Mouse (Mus musculus) midbrain, embryonic 16.5 days (tissue): ENCODE results near the gene Hist1h2be. TPM values are rescaled to one million over a fixed set of nuclear protein-coding genes. Genes with fewer than 3 reads are reported as not detected.
"Not testable (repeated sequence)": the region's sequence is repeated elsewhere in the genome, so short reads cannot be mapped to it uniquely, and the experiment has no call there.

Experiments
- ATAC-seq: fragments of 200-750 bp; cut with Nextera tagmentation; 2 replicates; pipeline ENCODE4 v1.8.0; 2017; ENCODE audit warnings: moderate TSS enrichment
- H3K27ac ChIP-seq: fragments of 300-500 bp; sonication (generic); 2 replicates; pipeline ENCODE4 v1.5.1; 2014; ENCODE audit warnings: mild to moderate bottlenecking, low read length, mixed read lengths
- H3K27me3 ChIP-seq: fragments of 300-500 bp; sonication (generic); 2 replicates; pipeline ENCODE4 v1.6.1; 2014; ENCODE audit warnings: low read depth, low read length, mixed read lengths; ENCODE audit not compliant: control insufficient read depth, insufficient read depth
- H3K36me3 ChIP-seq: fragments of 300-500 bp; sonication (generic); 2 replicates; pipeline ENCODE4 v1.6.1; 2014; ENCODE audit warnings: mild to moderate bottlenecking, low read length, moderate library complexity, mixed read lengths; ENCODE audit not compliant: control insufficient read depth, insufficient read depth
- H3K4me1 ChIP-seq: fragments of 300-500 bp; sonication (generic); 2 replicates; pipeline ENCODE4 v1.6.1; 2014; ENCODE audit warnings: mild to moderate bottlenecking, low read length, mixed read lengths; ENCODE audit not compliant: control insufficient read depth, insufficient read depth
- H3K4me2 ChIP-seq: fragments of 300-500 bp; sonication (generic); 2 replicates; pipeline ENCODE4 v1.6.1; 2014; ENCODE audit warnings: mild to moderate bottlenecking, low read length, mixed read lengths
- H3K4me3 ChIP-seq: fragments of 300-500 bp; sonication (generic); 2 replicates; pipeline ENCODE4 v1.5.1; 2014; ENCODE audit warnings: low read depth, mild to moderate bottlenecking, low read length, moderate library complexity, mixed read lengths
- H3K9ac ChIP-seq: fragments of 300-500 bp; sonication (generic); 2 replicates; pipeline ENCODE4 v1.6.1; 2014; ENCODE audit warnings: low read depth, low read length, mixed read lengths
- H3K9me3 ChIP-seq: fragments of 300-500 bp; sonication (generic); replicated peaks from 2 replicates; pipeline ENCODE4 v1.6.1; 2014; ENCODE audit warnings: mild to moderate bottlenecking, low read length, mixed read lengths; ENCODE audit not compliant: control insufficient read depth, poor library complexity, severe bottlenecking
- WGBS: fragments of 180-500 bp; shearing (Covaris S2); extraction: QIAGEN DNeasy Blood & Tissue Kit; methylation state at CpG from one replicate; pipeline ENCODE4 v1.1.7; 2014; 5-methylcytosine and 5-hydroxymethylcytosine counted together
- polyA plus RNA-seq: library from polyadenylated mRNA; unstranded; fragments of >200 nt; fragmentation: Nextera tagmentation; extraction: Ambion mirVana; gene quantifications from 2 replicates; pipeline ENCODE4 v1.2.1, GENCODE M21; 2015

Hist1h2be gene
- 1.0 and 1.4 TPM in 2 replicates for polyA plus RNA-seq

- Histone ChIP-seq H3K4me2 (peak within 1 kb of the TSS; percentile 99), H3K4me3 (peak within 1 kb of the TSS; percentile 63), H3K27ac (peak within 1 kb of the TSS; percentile 89), H3K4me1 (peaks cover 13% of the 10 kb centered on the region), H3K9me3 (no peaks in the 10 kb centered on the region), H3K9ac (peak within 1 kb of the TSS; percentile 74), H3K36me3 (no peaks in the 10 kb centered on the region), H3K27me3 (no peaks in the 10 kb centered on the region)
- peak; percentile 91 for ATAC-seq
- WGBS: under 1% methylated on average over 27 of the region's 27 CpGs
Measured at GRCm38 (mm10) chr13:23620733-23621531, at the start of gene Hist1h2be. Hist1h2be (minus strand) TSS chr13:23621124.

- ATAC-seq: no peak
- WGBS: 72% methylated on average over 3 of the region's 3 CpGs
- no peak overlapping the region for H3K27ac ChIP-seq
Measured at GRCm38 (mm10) chr13:23662536-23662935, 41.6 kb upstream of the Hist1h2be start.

GRCm38 (mm10) chr13:23659636-23660366, 38.9 kb upstream of the Hist1h2be start:
- Histone ChIP-seq H3K9ac (no peak overlapping the region), H3K9me3 (no peaks in the 10 kb centered on the region), H3K27ac (no peak overlapping the region), H3K4me2 (no peak overlapping the region), H3K27me3 (no peaks in the 10 kb centered on the region), H3K36me3 (no peaks in the 10 kb centered on the region), H3K4me1 (no peaks in the 10 kb centered on the region), H3K4me3 (no peak overlapping the region)
- 74% methylated on average over 6 of the region's 6 CpGs for WGBS
- ATAC-seq: no peak

More at GRCm38 (mm10) chr13:23662536-23662935, 41.6 kb upstream of the Hist1h2be start:
- Histone ChIP-seq H3K4me2 (no peak overlapping the region), H3K9ac (no peak overlapping the region), H3K9me3 (no peaks in the 10 kb centered on the region), H3K4me1 (no peaks in the 10 kb centered on the region), H3K4me3 (no peak overlapping the region), H3K27me3 (no peaks in the 10 kb centered on the region), H3K36me3 (no peaks in the 10 kb centered on the region)

- Histone ChIP-seq H3K36me3 (no peaks in the 10 kb centered on the region), H3K27ac (no peak overlapping the region), H3K4me2 (no peak overlapping the region), H3K4me3 (no peak overlapping the region), H3K9me3 (no peaks in the 10 kb centered on the region), H3K27me3 (no peaks in the 10 kb centered on the region), H3K4me1 (no peaks in the 10 kb centered on the region), H3K9ac (no peak overlapping the region)
- ATAC-seq: no peak
- WGBS: 35% methylated on average over 1 of the region's 1 CpGs
Measured at GRCm38 (mm10) chr13:23630653-23631052, 9.7 kb upstream of the Hist1h2be start.

- H3K27ac ChIP-seq: peak overlapping the region; percentile 31; the same call in 1 of the 2 replicates
- no peaks in the 10 kb centered on the region for H3K9me3 ChIP-seq
- 25% methylated on average over 7 of the region's 7 CpGs for WGBS
- H3K4me3 ChIP-seq: peak overlapping the region; percentile 63
- peak overlapping the region; percentile 99 for H3K4me2 ChIP-seq
- no peaks in the 10 kb centered on the region for H3K27me3 ChIP-seq
- no peaks in the 10 kb centered on the region for H3K36me3 ChIP-seq
- peaks cover 13% of the 10 kb centered on the region for H3K4me1 ChIP-seq
- peak overlapping the region; percentile 74 for H3K9ac ChIP-seq
- no peak for ATAC-seq
Measured at GRCm38 (mm10) chr13:23622861-23623450, 2.0 kb upstream of the Hist1h2be start.

- peak; percentile 94 for ATAC-seq
- not testable (repeated sequence) for H3K27me3 ChIP-seq, H3K9me3 ChIP-seq, H3K36me3 ChIP-seq
- peak within 1 kb of the TSS; percentile 74 for H3K9ac ChIP-seq
- WGBS: under 1% methylated on average over 51 of the region's 53 CpGs
- H3K4me3 ChIP-seq: peak within 1 kb of the TSS; percentile 63
- H3K4me1 ChIP-seq: peaks cover 13% of the 10 kb centered on the region
- H3K27ac ChIP-seq: peak within 1 kb of the TSS; percentile 89
- H3K4me2 ChIP-seq: peak within 1 kb of the TSS; percentile 99
Measured at GRCm38 (mm10) chr13:23622175-23622671, 1.3 kb upstream of the Hist1h2be start, which contains the start of gene Hist1h1e. Hist1h1e (minus strand) TSS chr13:23622558.

GRCm38 (mm10) chr13:23621532-23622174, 729 bp upstream of the Hist1h2be start:
- ATAC-seq: peak; percentile 91
- Histone ChIP-seq H3K9ac (peak overlapping the region; percentile 74), H3K27me3 (no peaks in the 10 kb centered on the region), H3K4me2 (peak overlapping the region; percentile 99), H3K4me3 (peak overlapping the region; percentile 63), H3K9me3 (no peaks in the 10 kb centered on the region), H3K27ac (peak overlapping the region; percentile 89), H3K36me3 (no peaks in the 10 kb centered on the region), H3K4me1 (peaks cover 13% of the 10 kb centered on the region)
- 0% methylated on average over 18 of the region's 18 CpGs for WGBS

- H3K27me3 ChIP-seq: no peaks in the 10 kb centered on the region
- peak overlapping the region; percentile 63 for H3K4me3 ChIP-seq
- peaks cover 13% of the 10 kb centered on the region for H3K4me1 ChIP-seq
- no peaks in the 10 kb centered on the region for H3K36me3 ChIP-seq
- ATAC-seq: no peak
- no peaks in the 10 kb centered on the region for H3K9me3 ChIP-seq
- H3K27ac ChIP-seq: peak overlapping the region; percentile 89
- H3K9ac ChIP-seq: peak overlapping the region; percentile 70
- 54% methylated on average over 12 of the region's 12 CpGs for WGBS
- peak overlapping the region; percentile 99 for H3K4me2 ChIP-seq
Measured at GRCm38 (mm10) chr13:23620056-23620732, 730 bp downstream of the Hist1h2be start.
